Mouse (Mus musculus) right cerebral cortex, postnatal 4 days (tissue): ENCODE measurements at regions not wholly inside any gene's neighbourhood (a gene's known extent, or its start where the extent isn't known, plus 50 kb on each side); places are given as distances from the start of the nearest gene placed in this dataset.
A peak's percentile ranks its signal among the peaks of the same experiment; 100 is the strongest.

ENCODE experiments used
- DNase-seq: peaks from one replicate; pipeline ENCODE4 v3.0.0-alpha.2; 2022

GRCm38 (mm10) chr7:62924585-62925331 is 101.3 kb upstream of the A26c2 start:
- no peak for DNase-seq

- DNase-seq: peak; percentile 45
Measured at GRCm38 (mm10) chr7:62922246-62922645, 98.8 kb upstream of the A26c2 start.

DNA sequence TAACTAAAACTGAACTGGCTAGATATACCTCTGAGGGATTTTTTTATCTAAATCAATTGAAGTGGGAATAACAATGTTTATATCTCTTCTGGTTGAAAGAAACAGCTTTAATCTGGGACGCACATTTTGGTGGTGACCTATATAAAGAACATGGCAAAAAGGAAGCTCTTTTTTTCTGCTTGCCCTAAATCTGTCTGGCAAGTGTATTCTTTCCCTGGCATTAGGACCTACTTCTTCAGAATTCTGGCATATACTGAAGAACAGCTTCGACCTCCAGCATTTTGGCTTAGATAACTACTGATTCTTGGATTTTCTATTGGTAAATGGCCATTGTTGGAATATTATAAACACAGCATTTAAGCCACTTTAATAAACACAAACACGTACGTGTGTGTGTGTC is 70.9 kb upstream of the A26c2 start:
- DNase-seq: no peak

DNA sequence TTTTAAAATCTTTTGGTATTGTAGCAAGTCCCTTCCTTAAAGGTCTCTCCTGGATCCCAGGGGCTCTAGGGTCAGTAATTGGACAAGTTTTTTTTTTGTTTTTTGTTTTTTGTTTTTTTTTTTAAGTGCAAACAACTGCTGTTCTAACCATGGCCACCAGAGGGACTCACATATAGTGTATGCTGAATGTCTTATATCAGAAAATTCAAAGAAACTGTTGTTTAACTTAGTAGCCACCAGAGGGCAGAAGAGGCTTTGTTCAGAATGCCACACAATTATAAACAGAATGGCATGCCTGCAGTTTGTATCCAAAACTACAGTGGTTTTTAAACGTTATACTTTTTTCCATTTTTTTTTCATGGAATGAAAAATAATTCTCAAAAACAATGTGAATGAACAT is 53.6 kb upstream of the A26c2 start:
- peak; percentile 42 for DNase-seq
